Mouse (Mus musculus) lung, postnatal 10 days (tissue): ENCODE measurements around the gene Myo9a.
"Not testable (repeated sequence)": the region's sequence is repeated elsewhere in the genome, so short reads cannot be mapped to it uniquely, and the experiment has no call there.

Experiments
- DNase-seq: peaks from one replicate; pipeline ENCODE4 v3.0.0; 2021

The Myo9a gene

GRCm38 (mm10) chr9:59951001-59951750, 200.5 kb downstream of the Myo9a start:
- no peak for DNase-seq

GRCm38 (mm10) chr9:59951943-59952342, 201.2 kb downstream of the Myo9a start:
- no peak for DNase-seq

- DNase-seq = no peak
These were observed 201.9 kb downstream of the Myo9a start for GRCm38 (mm10) chr9:59952515-59953070.

- DNase-seq = no peak
These were observed 202.9 kb downstream of the Myo9a start for GRCm38 (mm10) chr9:59953556-59953955.

GRCm38 (mm10) chr9:59955199-59955598, 204.5 kb downstream of the Myo9a start:
- DNase-seq = no peak

GRCm38 (mm10) chr9:59955692-59956091, 205.0 kb downstream of the Myo9a start:
- no peak for DNase-seq

- no peak for DNase-seq
These were observed 205.8 kb downstream of the Myo9a start for GRCm38 (mm10) chr9:59956496-59956895.

GRCm38 (mm10) chr9:59958115-59958514, 207.4 kb downstream of the Myo9a start:
- DNase-seq = not testable (repeated sequence)

GRCm38 (mm10) chr9:59959276-59959675, 208.6 kb downstream of the Myo9a start:
- peak; percentile 94 for DNase-seq

GRCm38 (mm10) chr9:59960559-59960958, 209.9 kb downstream of the Myo9a start, which contains the start of gene Nr2e3:
TSS of gene Nr2e3 (minus strand) at chr9:59960659.
- no peak for DNase-seq

GRCm38 (mm10) chr9:59961201-59961955, 210.7 kb downstream of the Myo9a start:
- DNase-seq = no peak

GRCm38 (mm10) chr9:59964367-59964766, 213.7 kb downstream of the Myo9a start:
- DNase-seq = peak; percentile 63

- DNase-seq = no peak
These were observed 214.3 kb downstream of the Myo9a start for GRCm38 (mm10) chr9:59965046-59965445.

GRCm38 (mm10) chr9:59969383-59969782, 218.7 kb downstream of the Myo9a start:
- DNase-seq = peak; percentile 75

GRCm38 (mm10) chr9:59971263-59971662, 220.6 kb downstream of the Myo9a start:
- peak; percentile 37 for DNase-seq
